Mouse (Mus musculus) heart, postnatal 4 days (tissue): Measurements from ENCODE around the gene Scnn1a. TPM values are rescaled to one million over a fixed set of nuclear protein-coding genes. Genes with fewer than 3 reads are reported as not detected.

ENCODE experiments used
- DNase-seq: peaks from one replicate; pipeline ENCODE4 v3.0.0; 2021
- total RNA-seq, 2 experiments: library from RNA; stranded (reverse); gene quantifications; 2 replicates each; pipeline ENCODE4 v1.2.3; 2021

The Scnn1a gene
- total RNA-seq, 2 experiments from 2014 or later: 0.83 to 1.1 TPM

DNA sequence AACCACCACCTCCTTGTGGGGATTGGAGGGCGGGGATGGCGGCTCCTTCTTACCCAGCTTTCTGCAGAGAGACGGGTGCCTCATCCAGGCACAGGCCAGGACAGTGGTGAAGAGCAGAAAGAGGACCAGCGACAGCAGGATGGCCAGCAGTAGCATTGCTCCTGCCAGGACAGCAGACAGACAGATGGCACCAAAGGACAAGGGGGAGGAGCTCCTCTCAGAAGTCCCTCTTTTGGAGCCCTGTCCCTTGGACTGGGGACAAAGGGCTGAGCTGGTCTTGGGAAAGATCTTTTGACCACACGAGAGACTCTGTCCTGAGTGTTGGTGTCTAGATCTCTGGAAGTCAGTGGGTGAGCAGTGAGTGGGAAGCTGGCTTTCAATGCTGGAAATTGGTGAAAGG is 11.1 kb upstream of the Scnn1a start:
- no peak for DNase-seq

DNA sequence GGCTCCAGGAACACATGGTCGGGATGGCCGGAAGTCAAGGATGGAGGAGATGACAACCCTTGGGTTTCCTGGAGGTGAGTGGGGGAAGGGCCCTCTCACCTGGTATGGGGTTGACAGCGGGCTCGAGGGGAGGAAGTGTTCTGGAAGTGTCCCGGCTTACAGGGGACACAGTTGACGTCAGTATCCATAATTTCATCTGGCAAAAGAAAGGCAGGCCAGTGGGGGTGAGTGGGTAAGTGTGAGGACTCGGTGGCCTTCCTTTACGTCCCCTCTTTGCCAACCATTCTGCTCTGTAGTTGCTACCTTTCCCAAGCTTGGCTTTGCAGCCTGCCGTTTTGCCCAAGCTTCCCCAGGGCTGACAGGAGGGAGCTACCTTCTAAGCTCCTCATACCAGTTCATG is 8.3 kb upstream of the Scnn1a start:
- DNase-seq: no peak

DNA sequence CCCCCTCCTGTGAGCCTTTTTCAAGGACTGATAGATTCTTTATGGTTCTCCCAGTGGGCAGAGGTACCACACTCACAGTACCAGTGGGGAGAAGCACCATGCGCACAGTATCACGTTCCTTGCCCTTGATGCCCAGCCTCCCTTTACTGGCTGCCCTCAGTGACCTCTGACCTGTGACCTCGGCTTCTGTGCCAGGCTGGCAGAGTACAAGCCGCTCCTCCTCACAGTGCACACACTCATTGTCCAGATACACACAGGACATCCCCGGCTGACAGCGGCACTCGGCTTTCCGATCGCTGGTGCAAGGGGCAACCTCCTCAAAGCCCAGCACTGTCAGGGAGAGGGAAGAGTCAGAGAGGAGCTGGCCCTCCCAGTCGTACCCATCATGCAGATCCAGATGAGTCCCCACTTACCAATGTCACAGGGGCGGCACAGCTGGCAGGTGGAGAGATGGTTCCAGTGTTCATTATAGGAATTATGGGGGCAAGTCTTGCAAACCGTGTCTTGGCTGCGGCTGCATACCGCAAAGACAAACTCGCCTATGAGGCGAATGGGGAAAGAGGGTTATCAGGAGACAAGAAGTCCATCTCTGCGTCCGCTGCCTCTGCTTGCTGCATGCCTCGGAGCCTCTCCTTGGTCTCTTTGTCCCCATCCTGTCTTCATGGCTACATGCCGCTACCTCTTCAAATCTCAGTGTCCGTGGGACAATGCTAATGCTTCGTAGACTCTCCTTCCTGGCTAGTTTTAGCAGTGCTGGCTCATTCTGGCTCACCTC is 7.7 kb upstream of the Scnn1a start:
- no peak for DNase-seq

DNA sequence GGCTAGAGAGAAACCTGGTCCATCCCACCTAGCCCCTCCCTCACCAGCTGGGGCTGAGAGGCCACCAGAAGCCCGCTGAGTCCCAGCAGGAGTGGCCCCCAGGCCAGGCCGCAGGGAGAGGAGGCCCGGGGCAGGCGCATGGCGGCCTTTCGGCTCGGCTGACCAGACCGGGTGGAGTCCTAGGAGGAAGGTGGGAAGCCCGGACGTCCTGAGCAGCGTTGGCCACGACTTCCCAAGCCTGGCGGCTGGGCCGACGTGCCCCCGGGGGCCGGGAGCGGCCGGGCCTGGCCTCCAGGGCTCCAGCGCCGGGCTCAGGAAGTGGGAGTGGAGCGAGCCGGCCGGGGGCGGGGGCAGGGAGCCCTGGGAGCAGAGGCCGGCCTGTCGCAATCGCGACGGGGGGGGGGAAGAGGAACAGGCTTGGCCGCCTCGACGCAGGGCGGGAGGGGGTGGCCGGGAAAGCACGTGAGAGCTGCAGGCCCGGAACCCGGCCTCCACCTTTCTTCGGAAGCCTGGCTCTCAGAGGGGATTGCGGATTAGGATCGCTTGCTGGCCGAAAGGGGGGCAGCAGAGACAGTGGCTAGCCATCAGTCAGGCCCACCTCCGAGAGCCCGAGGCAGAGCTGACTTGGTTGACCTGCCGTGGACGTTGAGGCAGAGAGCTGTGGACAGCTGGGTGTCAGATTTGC is 6.8 kb upstream of the Scnn1a start, which contains the start of gene Ltbr:
Gene Ltbr (minus strand): TSS at position 340 of the 685 bp plus-strand sequence.
- DNase-seq: peak; percentile 91

DNA sequence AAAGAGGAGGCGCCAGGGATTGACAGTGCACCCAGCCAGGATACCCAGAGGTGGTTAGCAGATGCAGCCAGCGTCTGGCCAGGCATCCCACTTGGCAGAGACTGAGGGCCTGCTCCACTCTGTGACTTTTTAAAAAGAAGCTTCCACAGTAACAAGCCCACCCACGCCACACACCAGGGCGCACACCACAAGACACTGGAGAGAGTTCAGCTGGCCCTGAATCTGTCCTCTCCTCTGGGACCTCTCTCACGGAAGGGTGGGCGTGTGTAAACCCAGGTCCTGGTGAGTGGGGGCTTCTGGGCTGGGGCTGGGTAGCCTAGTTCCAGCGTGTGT is 6.3 kb upstream of the Scnn1a start:
- DNase-seq: no peak

DNA sequence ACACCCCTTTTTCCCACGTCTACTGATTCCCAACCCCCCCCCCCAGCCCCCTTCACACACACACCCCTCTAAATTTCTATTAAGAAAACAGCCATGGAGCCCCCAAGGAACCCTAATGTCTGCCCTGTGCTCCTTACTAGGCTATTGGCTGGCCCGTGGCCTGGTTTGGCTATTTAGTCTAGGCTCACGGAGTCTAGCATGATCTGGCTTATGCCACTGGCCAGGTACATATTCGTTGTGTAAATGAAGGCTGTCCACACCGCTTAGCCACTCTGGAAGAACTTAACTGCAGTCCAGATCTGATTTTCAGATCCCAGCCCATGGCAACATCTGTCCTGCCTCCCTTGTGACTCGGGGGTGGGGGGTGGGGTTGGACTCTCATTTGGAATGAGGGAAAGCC is 5.7 kb upstream of the Scnn1a start:
- no peak for DNase-seq

DNA sequence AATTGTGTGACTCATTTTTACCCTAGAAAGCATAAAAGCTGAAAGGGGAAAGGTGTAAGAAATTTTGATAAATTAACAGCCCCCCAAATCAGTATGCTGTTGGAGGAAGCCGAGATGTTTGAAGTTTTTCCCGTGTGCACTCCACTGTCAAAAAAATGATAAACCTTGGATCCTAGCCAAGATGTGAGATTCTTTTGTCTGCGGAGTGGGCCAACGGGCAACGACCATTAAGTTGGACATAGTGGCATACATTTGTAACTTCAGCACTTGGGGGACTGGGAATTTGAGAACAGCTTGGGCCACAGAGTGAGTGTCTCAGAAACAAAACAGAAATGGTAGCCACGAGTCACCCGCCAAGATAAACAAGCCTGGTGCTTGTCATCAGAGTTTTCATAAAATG is 3.4 kb upstream of the Scnn1a start:
- DNase-seq: no peak

DNA sequence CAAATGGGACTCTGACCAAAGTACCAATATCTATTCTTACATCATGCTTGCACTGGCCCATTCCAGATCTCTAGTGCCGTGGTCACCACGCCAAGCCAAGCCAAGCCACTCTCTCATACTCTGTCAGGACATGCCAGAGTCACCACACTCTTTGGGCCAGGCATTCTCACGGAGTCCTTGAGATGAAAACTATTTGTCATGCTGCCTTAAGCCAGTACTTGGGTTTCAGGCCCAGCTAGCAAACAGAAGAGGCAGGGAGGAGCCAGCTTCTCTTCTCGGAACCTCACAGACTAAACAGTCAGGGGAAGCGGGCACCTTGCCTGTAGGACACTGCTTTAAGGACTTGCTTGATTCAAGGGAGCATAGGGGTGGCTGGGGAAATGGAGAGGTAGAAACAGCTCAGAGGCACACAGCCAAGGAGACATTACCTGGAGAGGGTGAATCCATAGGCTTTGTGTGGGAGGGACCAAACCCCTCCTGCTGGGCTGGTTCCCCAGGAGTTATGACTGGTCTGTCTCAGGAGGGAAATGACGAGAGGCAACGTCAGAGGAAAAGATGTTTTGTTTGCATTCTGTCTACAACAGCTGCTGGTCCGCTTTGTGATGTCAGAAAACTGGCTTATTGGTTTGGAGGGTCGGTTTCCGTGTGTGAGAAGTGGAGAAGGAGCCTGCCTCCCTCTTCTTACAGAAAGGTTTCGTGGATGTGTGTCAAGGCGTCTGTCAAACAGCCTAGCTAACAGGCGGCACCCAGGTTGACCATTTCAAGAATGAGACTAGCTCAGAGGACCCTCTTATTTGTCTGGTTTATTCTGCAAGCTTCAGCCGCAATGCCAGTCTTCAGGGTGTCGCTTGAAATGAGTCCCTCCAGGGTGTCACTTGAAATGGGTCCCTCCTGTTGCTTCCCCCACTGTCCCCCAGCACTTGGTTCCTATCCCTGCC is 1.2 kb upstream of the Scnn1a start:
- no peak for DNase-seq

DNA sequence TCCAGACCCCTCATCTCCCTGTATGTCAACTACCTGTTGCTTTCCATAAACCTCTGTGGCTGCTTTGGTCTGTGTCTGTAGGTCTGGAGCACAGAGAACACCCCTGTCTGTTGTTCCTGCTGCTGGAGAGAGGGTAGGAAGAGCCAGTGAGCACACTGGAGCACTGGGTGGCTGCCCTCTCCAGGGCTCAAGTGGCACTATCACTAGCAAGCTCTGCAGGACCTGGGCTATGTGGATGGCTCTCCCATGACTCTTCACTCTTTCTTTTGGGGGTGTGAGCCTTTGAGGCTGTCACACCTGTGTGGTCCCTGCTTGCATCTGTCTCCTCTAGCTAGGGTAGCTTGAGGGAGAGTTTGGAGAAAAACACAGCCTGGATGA is 551 bp upstream of the Scnn1a start:
- DNase-seq: no peak

DNA sequence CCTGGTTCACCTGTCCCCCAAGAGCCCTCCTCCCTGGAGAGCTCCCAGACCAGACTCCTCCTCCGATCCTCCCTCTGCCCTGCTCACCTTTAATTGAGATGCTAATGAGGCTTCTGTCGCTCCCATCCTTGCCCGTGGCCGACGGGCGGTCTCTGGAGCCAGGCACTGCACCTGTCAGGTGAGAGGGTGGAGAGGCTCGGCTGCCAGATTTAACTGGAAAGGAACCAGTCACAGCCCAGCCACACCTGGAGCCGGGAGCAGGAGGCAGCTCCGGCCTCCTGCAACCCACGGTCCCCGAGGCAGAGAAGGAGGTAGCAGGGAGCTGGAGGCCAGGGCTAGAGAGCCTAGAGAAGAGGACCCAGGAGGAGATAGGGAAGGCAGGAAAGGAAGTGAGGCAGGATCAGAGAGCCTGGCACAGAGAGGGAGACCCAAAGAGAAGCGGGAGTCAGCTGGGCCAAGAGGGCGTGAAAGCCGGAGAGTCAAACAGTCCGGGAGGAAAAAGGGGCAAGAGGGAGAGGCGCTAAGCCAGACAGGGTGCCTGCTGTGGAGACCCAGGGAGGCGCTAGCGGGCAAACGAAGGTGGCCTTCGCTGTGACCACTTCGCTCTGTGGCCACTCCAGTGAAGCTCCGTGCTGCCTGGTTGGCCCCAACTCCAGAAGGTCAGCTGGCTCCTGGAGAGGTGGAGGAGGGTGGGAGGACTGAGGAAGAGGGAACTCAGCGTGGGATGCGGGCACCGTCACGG is 826 bp downstream of the Scnn1a start:
- DNase-seq: no peak

DNA sequence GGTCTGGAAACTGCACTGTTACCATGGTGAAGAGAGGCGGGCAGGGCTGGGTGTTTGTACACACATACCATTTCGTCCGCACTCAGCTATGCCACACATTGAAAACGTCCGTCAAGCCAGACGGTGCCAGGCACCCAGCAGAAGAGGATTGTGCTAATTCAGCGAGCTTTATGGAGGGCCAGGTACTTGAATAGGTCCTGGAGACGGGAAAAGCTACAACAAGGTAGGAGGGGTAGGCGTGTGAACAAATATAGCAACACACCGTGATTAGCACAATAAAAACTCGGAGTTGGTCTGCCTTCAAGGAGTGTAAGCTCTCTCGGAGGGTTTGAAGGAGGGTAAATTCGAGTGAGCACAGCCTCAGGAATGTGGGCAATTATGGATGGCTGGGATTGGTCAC is 2.3 kb downstream of the Scnn1a start:
- DNase-seq: no peak

DNA sequence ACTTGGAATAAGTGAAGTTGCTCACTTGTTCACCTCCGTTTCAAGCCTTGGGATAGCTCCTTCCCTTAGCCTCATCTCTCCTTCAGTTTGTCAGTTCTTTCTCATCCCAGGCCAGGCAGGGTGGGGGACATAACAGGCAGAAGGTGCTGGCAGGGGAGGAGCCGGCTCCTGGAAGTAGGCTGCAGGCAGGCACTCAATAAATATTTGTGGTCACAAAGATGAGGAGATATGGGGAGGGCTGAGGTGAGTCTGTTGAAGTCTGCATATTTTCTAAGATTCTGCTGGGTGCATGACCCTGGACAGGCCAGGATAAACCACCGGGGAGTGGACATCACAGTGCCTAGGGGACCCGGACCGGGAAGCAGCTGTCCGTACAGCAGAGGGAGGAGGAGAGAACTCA is 3.1 kb downstream of the Scnn1a start:
- no peak for DNase-seq

DNA sequence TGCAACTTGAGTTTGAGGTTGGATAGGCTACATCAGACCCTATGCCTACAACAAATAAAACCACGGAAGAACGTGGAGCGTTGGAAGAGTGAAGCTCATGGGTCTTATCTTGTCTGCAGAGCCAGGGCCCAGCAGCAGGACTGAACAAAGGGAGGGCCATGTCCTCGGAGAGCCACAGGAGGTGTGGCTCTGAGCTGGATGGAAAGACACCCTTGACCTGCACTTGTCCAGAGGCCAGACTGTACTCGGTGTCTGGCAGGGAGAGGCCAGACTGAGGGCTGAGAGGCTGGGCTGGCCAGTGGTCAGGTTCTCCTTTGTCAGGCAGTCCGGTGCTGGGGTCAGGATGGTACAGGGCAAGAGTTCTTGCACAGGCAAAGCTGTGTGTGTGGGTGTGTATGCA is 4.9 kb downstream of the Scnn1a start:
- no peak for DNase-seq

DNA sequence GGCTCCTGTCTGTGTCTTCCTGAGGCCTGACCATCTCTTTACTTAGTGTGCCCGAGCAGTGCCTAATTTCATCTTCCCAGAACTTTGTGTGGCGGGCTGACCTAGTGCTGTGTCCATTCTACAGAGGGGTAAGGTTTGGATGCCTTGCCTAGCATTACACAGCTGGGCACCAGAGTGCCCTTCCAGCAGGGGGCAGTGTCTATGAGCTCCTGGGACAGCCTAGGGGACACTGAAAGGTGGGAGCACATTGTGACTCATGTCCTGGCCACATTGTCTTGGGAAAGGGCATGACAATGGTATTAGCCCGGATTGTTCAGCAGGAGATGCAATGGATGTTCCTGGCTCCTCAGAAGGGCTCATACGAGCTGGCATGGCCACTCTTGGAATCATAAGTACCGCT is 7.8 kb downstream of the Scnn1a start:
- peak; percentile 59 for DNase-seq

DNA sequence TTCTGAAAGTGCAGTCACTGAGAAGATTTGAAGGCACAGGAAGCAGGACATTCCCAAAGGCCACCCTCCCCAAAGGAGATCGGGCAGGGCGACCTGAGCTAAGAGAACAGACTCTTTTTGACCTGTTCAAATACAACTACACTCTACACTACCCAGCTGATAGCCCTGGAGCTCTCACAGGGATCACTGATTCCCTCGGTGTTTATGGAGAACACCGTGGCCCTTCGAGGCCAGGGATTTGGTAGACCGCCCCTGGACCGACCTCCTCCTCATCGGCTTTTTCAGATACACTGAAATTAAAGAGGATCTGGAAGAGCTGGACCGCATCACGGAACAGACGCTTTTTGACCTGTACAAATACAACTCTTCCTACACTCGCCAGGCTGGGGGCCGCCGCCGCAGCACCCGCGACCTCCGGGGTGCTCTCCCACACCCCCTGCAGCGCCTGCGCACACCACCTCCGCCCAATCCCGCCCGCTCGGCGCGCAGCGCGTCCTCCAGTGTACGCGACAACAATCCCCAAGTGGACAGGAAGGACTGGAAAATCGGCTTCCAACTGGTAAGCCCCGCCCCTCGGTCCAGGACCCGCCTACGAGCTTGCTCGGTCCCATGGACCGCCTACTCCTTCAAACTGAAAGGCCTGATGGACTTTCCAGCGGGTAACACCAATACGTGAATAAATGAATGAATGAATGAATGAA is 10.3 kb downstream of the Scnn1a start:
- DNase-seq: peak; percentile 94

DNA sequence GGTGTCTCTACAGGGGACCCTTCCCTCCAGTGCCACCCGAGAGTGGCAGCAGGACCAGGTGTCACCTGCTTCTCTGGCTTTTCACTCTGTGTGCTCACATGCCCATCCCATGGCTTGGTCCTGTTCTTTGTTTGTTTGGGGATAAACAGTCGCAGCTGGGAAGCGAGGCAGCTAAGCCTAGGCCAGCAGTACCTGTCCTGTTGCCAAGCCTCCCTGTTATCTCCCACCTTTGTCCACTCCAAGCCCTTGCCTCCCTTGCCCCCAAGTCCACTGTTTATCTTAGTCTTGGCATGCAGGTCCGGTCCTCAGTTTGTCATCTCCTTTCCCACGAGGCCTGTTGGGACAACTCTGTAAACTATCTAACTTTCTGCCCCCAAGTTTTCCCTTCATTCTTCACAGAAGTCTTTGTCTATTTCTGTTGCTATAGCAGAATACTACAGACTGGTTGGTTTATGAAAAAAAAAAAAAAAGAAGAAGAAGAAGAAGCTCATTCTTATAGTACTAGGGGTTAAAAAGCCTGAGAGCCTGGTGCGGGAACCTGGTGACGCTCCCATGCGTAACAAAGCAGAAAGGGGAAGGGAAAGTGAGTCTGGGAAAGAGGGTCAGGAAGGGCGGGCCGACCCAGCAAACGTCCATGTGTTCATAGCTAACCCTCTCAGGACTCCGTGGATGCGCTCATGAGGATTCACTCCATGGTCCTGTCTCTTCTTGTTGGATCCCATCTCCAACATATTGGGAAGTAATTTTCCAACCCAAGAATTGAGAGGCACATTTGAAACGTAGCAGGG is 12.8 kb downstream of the Scnn1a start:
- DNase-seq: no peak

DNA sequence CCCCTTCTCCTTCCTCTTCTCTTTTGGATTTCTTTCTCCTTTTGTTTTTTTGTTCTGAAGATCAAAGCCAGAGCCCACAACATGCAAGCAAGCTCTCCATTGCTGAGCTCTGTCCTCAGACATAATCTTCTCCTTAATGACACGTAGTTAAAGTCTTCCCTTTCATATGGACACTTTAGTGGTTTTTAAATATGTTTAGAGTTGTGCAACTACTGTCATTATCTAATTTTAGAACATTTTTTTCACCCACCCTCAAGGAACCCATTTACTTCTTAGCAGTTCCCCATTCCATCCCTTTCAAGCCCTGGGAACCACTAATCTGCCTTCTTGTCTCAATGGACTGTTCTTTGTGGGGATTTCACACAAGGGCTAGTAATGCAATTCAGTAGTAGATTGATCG is 13.9 kb downstream of the Scnn1a start:
- no peak for DNase-seq

DNA sequence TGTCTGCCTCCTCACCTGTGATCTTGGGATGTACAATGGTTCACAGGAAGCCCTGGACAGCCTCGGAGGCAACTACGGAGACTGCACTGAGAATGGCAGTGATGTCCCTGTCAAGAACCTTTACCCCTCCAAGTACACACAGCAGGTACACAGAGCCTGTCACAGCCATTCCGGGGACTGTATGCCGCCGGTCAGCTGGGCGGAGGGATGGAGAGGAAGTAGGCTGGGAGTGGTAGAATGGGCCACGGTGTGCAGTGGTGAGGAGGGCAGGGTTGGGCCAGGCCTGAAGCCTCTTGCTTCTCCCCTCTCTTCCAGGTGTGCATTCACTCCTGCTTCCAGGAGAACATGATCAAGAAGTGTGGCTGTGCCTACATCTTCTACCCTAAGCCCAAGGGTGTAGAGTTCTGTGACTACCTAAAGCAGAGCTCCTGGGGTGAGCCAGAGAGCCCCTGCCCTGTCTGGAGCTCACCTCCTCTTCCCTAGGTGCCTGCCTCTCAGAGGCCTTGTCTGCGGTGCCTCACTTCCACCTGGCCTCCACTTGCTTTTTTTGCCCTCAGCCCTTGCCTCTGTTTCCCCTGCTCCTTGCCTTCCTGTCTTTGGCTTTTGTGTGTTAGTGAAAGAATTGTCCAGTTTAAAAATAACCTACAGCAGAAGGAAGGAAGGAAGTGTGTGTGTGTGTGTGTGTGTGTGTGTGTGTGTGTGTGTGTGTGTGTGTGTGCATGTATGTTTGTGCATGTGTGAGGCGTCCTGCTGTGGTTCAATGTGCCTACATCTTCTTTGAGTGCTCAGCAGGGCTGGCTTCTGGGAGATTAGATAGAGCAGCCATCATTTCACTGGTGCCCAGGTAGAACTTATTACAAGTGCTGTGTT is 18.6 kb downstream of the Scnn1a start:
- DNase-seq: no peak

DNA sequence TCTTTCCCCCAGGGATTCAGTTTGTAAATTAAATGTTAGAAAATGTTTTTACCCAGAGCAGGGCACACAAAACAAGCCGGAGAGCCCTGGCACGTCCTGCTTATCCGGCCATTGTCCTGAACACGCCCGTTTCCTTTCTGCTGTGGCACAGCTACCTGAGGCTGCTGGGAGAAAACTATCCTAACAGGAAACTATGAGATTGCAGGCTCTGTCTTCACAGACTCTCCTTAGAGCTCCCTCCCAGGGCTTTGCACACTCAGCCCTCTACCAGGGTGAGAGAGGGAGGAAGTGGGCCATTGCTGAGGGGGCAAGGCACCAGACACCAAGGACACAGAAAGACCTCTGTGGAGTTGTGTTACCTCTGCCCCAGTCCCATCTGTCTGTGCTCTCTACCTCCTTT is 19.8 kb downstream of the Scnn1a start:
- DNase-seq: no peak

DNA sequence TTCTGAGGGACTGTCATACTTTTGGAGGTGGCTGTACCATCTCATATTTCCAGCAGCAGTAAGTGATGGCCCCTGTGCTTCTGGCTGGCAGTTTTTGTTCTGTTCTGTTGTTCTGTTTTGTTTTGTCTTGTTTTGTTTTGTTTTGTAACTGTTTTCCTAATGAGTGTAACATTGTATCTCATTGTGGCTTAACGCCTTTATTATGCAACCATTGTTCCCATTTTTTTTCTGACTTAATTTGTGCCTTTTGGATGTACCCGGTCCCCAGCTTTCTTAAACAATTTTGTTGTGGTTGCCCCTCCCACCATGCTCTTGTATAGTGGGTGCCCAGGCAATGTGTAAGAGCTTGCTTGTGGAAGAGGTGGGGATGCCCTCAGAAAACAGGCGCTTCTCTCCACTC is 21.7 kb downstream of the Scnn1a start:
- DNase-seq: no peak
